Mouse (Mus musculus) myocyte (in vitro differentiated cells): ENCODE results near the gene AC170998.1.

Source experiments
- CEBPB ChIP-seq: IDR thresholded peaks from 2 replicates; pipeline ENCODE4 v1.6.1; 2011; ENCODE audit warnings: mild to moderate bottlenecking, moderate library complexity; ENCODE audit not compliant: poor library complexity, insufficient read depth, severe bottlenecking
- MAX ChIP-seq: IDR thresholded peaks from one replicate; pipeline ENCODE4 v1.6.1; 2011; ENCODE audit warnings: low read depth, mild to moderate bottlenecking, control low read depth
- POLR2A ChIP-seq: IDR thresholded peaks from one replicate; pipeline ENCODE4 v1.6.1; 2011; ENCODE audit warnings: low read depth, mild to moderate bottlenecking, control low read depth, moderate library complexity; ENCODE audit not compliant: insufficient read length
- POLR2AphosphoS2 ChIP-seq: IDR thresholded peaks from one replicate; pipeline ENCODE4 v1.6.1; 2011; ENCODE audit warnings: low read depth, control low read depth; ENCODE audit not compliant: insufficient read length
- REST ChIP-seq: IDR thresholded peaks from one replicate; pipeline ENCODE4 v1.6.1; 2011; ENCODE audit warnings: mild to moderate bottlenecking, control low read depth, moderate library complexity; ENCODE audit not compliant: insufficient read depth, insufficient read length
- SRF ChIP-seq: IDR thresholded peaks from one replicate; pipeline ENCODE4 v1.6.1; 2011; ENCODE audit warnings: low read depth; ENCODE audit not compliant: control insufficient read depth, insufficient read length
- TCF12 ChIP-seq: IDR thresholded peaks from one replicate; pipeline ENCODE4 v1.6.1; 2011; ENCODE audit warnings: mild to moderate bottlenecking, control low read depth; ENCODE audit not compliant: poor library complexity, insufficient read depth, severe bottlenecking
- TCF3 ChIP-seq: IDR thresholded peaks from one replicate; pipeline ENCODE4 v1.6.1; 2011; ENCODE audit warnings: low read depth, control low read depth; ENCODE audit not compliant: insufficient read length
- USF1 ChIP-seq: IDR thresholded peaks from one replicate; pipeline ENCODE4 v1.6.1; 2011; ENCODE audit warnings: low read depth, mild to moderate bottlenecking, control low read depth, moderate library complexity

DNA sequence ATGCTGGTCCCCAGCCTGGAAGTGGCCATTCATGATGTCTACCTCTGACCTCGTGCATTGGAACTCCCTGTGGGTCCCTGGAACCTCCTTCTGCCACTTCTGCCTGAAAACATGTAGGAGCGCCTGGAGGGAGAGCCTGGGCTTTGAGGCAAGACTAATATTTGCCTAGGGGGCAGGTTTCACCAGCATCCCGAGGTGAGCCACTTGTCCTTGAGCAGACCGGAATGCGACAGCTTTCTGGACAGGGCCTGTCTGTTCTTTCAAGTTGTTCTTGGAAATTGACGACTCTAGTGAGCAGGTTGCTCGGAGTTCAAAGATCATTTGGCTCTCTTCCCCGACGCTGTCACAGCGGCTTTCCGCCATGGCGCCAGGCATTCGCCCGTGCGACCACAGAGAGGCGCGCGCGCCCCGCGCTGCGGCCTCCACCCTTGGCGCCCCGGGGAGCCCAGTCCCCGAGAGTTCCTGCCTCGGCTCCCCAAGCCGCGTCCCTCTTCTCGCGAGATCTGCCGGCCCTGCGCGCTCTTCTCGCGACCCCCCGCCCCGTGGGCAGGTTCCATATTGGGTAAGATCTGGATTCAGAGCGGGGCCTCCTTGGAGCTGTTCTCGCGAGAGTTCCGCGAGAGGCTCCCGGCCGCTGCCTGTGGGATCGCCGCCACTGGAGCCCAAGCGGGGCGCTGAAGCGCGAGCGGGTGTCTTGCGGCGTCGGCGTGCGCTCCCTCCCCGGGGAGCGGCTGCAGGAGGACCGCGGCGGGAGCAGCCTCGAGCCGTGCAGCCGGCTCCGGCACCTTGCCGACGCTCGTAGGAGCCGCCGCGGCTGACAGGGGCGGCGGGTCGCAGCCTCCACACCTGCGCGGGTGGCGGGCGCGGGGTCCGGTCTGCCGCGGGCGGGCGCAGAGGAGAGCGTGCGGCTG, 34.9 kb upstream of the AC170998.1 start, which contains the start of gene Mapk14:
- TF ChIP-seq POLR2A (peak; percentile 96), SRF (peak; percentile 83), POLR2AphosphoS2 (peak; percentile 94), TCF12 (no peak), USF1 (no peak), CEBPB (no peak), MAX (no peak), TCF3 (no peak), REST (no peak)
